Mouse (Mus musculus): ENCODE measurements around the gene Mgat4c. TPM values are rescaled to one million over a fixed set of nuclear protein-coding genes. Genes with fewer than 3 reads are reported as not detected.
"Not testable (repeated sequence)": the region's sequence is repeated elsewhere in the genome, so short reads cannot be mapped to it uniquely, and the experiment has no call there.

The Mgat4c gene
- total RNA-seq, 1 experiment from 2014 or later, result not detected

DNA sequence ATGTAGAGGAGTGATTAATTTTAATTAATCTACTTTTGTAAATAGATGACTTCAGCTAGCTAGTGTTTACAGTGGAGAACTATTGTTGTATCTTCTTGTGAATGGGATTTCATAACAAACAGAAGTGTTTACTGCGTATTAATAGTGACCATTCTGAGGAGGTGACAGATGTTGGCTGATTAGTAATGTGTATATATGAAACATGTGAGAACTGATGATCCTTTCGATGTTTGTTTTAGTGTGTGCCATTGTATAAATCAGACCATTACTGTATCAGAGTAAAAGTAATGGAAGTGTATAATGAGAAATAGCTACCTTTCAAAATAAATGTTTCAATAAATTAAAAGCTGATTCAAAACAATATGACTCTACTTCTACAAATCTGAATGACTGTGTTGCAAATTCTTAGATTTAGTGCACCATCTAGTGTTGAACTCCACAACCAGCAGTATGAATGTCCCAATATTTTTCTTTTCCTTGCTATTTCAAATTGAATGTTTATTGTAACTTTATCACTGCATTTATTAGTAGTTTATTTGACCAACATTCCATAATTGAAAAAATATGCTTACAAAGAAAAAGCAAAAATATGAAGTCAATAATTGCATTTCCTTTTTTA lies 736.5 kb downstream of the Mgat4c start:
- no peak for ATAC-seq (replicated peaks; ENCODE audit: insufficient number of reproducible peaks, low FRiP score, low TSS enrichment, poor library complexity, severe bottlenecking)

DNA sequence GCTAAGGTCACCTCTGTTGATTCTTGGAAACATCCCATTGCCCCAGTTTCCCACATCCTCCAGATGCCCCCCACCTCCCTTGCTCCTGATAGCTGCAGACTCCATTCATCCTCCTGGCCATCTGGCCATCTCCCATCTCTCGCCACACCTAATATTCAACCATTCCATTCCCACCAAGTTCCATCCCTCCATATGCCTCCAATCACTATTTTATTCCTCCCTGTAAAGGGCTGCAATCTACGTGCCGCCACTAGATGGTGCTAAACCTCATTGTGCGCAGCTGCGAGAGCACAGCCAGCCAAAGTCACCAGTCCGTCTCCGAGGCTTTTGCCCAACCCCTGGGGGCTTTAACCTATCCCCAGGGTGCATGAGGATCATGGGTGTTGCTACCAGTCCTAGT lies 753.8 kb downstream of the Mgat4c start:
- ATAC-seq (replicated peaks; ENCODE audit: insufficient number of reproducible peaks, low FRiP score, low TSS enrichment, poor library complexity, severe bottlenecking), result 0 out of 2 replicates have a peak, but pooled peaks have one; percentile 27

DNA sequence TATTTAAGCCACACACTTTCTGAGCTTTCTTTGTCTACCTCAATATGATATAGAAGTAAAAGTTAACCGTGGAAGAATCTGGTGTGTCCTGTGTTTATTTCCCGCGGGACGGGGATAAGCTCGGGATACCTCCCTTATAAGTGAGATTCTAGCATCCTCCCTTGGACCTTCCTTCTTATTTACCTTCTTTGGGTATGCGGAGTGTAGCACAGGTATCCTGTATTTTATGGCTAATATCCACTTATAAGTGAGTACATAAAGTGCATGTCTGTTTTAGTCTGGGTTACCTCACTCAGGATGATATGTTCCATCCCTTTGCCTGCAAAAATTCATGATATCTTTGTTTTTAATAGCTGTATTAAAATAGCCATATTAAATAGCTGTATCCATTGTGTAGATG lies 754.2 kb downstream of the Mgat4c start:
- ATAC-seq (replicated peaks; ENCODE audit: insufficient number of reproducible peaks, low FRiP score, low TSS enrichment, poor library complexity, severe bottlenecking), result not testable (repeated sequence)
